Mouse (Mus musculus): Measurements from ENCODE around the gene Nhlh1.

Nhlh1 gene

DNA sequence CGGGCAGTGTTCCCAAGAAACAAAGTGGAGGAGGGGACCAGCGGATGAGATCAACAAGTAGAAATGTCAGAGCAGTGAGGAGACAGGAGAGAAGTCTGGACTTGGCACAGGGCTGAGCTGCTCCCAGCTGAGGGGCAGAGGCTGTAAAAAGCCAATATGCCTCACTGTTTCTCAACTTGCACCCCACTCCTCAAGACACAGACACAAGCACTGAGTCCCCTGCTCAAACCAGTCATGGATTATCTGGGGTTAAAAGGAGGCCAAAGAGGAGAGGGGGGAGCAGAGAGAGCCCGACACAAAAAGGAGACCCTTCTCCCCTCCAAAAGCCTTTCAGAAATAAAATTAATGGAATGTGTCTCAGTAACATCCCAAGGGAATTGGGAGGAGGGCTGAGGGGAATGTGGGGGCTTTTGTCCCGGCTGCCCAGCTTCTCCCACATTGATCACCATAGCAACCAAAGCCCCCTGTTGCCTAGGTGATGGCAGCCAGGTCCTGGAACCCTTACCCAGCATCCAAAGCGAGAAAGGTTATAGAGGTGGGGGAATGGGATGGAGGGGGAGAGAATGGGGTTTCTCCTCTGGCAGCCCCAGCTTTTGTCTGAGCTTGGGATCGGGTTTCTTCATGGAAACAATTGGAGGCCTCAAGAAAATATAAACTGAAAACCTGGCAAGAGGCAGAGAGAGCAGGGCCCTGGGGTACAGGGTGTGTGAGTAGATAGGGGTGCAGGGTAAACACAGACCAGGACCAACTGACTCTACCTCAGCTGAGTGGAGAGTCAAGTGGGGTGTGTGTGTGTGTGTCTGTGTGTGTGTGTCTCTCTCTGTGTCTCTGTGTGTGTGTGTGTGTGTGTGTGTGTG, 40.5 kb downstream of the Nhlh1 start:
- no peak for DNase-seq (ENCODE audit: low read depth, low spot score)

DNA sequence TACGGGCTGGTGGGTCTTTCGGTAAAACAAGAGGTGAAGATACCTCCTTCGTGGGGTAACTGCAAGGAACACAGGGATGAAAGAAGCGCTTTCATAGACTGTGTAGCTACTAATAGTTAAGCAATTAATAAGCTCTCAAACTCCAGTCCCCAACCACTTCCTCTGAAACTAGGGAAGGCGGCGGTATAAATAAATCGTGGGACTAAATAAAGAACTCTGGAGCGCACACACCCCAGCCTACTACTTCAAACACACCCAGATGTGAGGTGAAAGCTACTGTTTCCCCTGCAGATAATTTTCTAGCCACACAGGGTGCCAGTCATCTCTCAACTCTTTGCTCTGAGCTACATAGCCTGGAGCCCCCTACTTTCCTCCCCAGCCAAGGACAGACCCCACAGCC, 41.3 kb downstream of the Nhlh1 start:
- DNase-seq (ENCODE audit: low read depth, low spot score): no peak

GRCm38 (mm10) chr1:172015312-172015939, 41.9 kb downstream of the Nhlh1 start:
- DNase-seq (ENCODE audit: low read depth, low spot score): no peak

GRCm38 (mm10) chr1:172014771-172015170, 42.6 kb downstream of the Nhlh1 start:
- DNase-seq (ENCODE audit: low read depth, low spot score): no peak

DNA sequence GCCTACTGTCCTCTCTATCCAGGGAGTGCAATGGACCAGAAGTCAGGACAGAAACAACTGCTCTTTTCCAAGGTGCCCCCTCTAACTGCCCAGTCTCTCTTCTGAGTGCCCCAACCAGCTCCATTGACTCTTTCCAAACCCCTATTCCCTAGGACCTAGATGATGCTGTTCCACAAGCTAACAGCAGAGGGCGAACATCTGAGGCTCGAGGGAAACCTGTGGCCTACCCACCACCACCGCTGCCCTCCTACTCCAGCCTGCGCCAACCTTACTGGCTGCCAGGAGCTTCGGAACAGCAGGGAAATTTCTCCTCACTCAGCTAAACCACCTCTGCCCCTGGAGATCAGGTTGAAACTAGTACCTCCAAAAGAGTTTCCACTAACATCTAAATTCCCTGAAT, 45.3 kb downstream of the Nhlh1 start:
- DNase-seq (ENCODE audit: low read depth, low spot score): peak; percentile 84

GRCm38 (mm10) chr1:172010042-172010824, 47.1 kb downstream of the Nhlh1 start:
- DNase-seq (ENCODE audit: low read depth, low spot score): peak; percentile 46

GRCm38 (mm10) chr1:172009406-172009805, 48.0 kb downstream of the Nhlh1 start:
- DNase-seq (ENCODE audit: low read depth, low spot score): peak; percentile 67

- DNase-seq (ENCODE audit: low read depth, low spot score): no peak
These were observed 49.0 kb downstream of the Nhlh1 start for GRCm38 (mm10) chr1:172008351-172008750.

DNA sequence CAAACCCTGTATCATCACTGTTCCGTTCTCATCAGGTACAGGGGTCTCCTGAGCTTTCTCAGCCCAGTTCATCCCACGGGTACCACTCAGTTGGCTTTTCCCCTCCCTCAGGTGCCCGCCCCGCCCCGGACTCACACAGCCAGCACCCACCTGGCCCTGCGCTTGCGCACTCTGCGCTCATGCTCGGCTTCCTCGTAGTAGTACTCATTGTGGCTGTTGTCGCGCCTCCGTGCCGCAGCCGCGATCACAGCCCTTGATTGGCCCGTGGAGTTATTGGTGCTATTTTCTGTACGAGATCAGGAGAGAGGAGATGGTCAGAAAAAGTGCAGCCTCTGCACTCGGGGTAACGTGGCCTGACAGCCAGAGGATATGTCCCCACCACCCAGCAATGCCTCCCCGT, 49.6 kb downstream of the Nhlh1 start:
- no peak for DNase-seq (ENCODE audit: low read depth, low spot score)

Measured in ZHBTc4 (cell line).